Mouse (Mus musculus) thymus, postnatal 25 days (tissue): ENCODE results near the gene Phc3.
A peak's percentile ranks its signal among the peaks of the same experiment; 100 is the strongest.
"Not testable (repeated sequence)": the region's sequence is repeated elsewhere in the genome, so short reads cannot be mapped to it uniquely, and the experiment has no call there.

Experiments used
- DNase-seq: peaks from one replicate; pipeline ENCODE4 v3.0.0; 2022

Gene Phc3

DNA sequence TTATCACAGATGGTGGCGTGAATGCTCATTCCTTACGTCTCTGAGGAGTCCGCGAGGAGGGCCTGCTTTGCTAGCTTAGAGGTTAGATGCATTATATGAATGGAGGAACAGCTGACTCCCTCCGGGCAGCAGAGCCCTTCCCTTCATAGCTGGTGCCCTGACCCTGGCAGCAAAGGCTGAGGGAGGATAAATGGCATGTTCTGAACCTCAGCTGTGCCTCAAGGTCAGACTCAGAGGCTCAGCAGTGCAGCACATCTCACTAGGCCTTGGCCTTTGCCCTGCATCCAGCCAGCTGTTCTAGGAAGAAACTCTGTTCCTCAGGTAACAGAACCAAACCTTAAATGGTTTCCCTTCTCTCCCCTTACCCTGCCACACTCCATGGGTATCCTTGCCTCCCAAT is 101.0 kb downstream of the Phc3 start:
- no peak for DNase-seq

DNA sequence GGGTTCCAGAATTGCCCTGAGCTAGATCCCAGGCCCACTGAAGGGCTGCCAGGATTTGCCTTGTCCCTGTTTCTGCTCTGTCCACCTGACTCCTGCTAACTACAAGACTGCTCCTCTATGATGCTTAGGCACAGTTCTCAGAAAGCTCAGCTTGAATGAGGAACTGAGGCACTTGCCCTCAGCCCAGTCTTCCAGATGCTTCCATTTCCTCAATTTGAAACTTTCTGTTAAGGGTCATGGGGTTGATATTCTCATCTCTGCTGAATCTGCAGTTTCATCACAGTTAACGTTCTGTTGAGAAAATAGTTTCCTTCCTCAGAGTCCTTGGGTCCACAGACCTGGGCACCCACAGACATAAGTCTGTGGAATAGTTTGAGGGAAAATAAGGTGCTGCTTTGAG is 104.6 kb downstream of the Phc3 start:
- DNase-seq = no peak

DNA sequence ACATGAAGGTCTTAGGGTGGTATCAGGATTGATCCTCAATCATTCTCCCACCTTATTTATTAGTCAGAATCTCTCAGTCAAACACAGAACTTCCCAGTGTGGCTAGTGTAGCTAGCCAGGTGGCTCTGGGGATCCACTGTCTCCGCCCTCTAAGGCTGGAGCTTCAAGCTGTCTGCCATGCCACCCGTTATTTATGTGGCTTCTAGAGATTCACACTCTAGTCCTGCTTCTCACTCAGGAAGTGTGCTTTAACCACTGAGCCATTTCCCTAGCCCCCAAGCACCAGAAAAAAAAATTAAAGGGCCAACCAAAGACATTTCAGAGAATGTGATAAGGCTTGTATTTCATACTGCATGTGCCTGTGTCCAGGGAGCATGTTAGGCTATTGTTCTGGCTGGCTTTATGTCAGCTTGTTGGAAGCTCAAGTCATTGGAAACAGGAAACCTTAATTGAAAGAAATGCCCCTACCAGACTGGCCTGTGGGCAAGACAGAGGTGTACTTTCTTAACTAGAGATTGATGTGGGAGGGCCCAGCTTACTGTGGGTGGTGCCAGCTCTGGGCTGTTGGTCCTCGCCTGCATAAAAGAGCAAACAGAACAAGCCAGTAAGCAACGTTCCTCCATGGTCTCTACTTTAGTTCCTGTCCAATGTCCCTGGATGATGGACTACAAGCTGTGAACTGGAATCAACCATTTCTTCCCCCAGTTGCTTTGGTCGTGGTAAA is 105.3 kb downstream of the Phc3 start:
- no peak for DNase-seq

DNA sequence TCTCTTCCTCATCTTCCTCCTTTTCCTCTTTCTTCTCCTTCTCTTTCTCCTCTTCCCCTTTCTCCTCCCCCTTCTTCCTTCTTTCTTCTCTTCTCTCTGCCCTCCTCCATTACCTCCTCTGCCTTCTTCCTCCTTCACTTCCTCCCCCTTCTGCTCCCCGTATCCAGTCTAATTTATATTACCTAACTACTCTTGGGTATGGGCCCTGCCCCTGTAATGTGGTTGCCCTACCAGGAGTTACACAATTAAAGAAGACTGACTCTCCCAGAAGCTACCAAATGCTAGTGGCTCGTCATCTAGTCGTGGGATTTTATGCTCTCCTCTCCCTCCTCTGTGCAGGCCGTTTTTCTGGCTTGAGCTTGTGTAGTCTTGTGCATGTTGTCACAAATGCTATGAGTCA is 108.5 kb downstream of the Phc3 start:
- no peak for DNase-seq

DNA sequence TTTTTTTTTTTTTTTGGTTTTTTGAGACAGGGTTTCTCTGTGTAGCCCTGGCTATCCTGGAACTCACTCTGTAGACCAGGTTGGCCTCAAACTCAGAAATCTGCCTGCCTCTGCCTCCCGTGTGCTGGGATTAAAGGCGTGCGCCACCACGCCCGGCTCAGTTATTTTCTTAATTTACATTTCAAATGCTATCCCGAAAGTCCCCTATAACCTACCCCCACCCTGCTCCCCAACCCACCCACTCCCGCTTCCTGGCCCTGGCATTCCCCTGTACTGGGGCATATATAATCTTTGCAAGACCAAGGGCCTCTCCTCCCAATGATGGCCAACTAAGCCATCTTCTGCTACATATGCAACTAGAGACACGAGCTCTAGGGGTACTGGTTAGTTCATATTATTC is 109.6 kb downstream of the Phc3 start:
- not testable (repeated sequence) for DNase-seq

DNA sequence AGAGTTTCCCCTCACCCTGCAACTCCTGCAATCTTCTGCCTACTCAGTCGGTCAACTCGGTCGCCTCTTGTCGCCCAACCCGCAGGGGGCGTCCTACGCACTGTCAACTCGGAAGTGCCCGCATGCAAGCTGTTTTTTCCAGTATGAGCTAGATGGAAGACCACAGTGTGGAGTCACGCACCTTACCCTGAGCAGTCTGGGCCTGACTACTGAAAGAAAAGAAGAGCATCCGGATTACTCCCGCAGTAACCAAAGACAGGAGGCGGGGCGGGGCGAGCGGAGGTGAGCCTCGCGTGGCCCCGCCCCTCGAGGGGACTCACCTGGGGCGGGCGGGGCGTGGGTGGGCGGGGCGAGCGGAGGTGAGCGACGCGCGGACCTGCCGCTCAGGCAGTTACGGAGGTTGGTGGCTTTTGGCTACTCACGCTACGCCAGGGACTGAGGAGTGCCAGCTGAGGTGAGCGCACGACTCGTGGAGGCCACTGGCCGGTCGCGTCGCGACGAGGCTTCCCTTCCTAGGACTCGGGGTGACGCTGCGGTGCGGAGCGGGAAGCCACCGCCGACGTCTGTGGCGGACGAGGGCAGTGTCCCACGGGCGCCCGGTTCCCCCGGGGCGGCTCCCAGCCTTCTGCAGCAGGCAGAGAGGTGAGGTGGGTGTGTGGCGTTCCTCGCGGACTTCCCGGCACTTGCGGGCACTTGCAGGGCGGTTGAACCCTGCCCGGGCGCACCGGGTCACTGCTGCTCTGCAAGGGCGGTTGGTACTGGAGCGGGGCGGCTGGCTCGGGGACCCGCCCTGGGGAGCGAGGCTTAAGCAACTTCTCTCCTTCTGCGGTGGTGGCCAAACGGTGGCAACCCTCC is 113.4 kb downstream of the Phc3 start, which contains the start of gene Gpr160:
Gpr160 (plus strand) TSS at position 347 of the 855 bp plus-strand sequence.
- peak; percentile 76 for DNase-seq

DNA sequence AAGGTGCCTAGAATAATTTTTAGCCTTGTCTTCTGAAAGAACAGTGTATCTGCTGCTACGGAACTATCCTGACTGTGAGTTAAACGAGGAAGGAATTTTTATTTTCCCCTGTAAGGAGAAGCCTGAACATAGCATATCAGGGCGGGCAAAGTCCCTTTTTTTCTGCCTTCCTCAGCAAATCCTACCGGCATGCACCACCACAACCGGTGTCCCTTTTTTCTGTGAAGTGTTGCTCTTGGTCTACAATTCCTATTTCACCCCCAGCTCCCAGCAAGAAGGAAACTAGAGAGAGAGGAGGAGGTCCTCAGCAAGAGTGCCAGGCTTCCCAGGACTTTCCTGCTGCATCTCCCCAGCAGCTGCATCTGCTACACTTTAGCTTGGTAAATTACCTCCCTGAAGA is 115.6 kb downstream of the Phc3 start:
- no peak for DNase-seq

DNA sequence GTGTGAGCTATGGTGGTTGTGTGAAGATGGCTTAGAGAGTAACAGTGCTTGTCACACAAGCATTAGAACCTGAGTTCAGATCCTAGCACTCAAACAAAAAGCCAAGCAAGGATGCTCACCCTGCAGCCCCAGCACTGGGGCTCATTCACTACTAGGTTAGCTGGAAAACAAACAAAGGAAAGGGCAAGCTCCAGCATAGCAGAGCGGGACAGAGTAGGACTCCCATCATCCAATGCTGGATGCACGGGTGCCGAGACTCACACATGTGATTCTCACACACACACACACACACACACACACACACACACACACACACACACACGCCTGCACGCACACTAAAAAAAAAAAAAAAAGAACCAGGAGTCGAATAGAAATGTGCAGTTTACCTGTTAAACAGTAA is 117.8 kb downstream of the Phc3 start:
- no peak for DNase-seq
